Mouse (Mus musculus) kidney, adult 2 months (tissue): ENCODE measurements around the gene Pde3a.

ENCODE experiments used
- CTCF ChIP-seq: fragments of 200-500 bp; conservative IDR thresholded peaks from 2 replicates; pipeline ENCODE4 v1.5.1; 2011; ENCODE audit warnings: low read depth, mild to moderate bottlenecking, control low read depth, low read length, moderate library complexity, mixed read lengths; ENCODE audit not compliant: insufficient read depth, insufficient read length
- POLR2A ChIP-seq: fragments of 200-500 bp; IDR thresholded peaks from one replicate; pipeline ENCODE4 v1.6.1; 2011; ENCODE audit warnings: low read depth, low read length, control low read depth

GRCm38 (mm10) chr6:141252520-141252919, 3.5 kb downstream of the Pde3a start:
- TF ChIP-seq CTCF (no peak), POLR2A (no peak)
